Mouse (Mus musculus) CH12.LX (cell line): ENCODE data around the gene Pik3c2g.

Experiments
- CTCF ChIP-seq, 2 experiments: IDR thresholded peaks in 1 of 2; conservative IDR thresholded peaks in 1 of 2; 2 replicates each; pipeline ENCODE4 v1.5.1; 2011 to 2012; ENCODE audit warnings: low read depth in 2 of 2, low read length in 2 of 2, improper control_type of control experiment in 1 of 2, inconsistent platforms in 1 of 2, mild to moderate bottlenecking in 1 of 2, moderate library complexity in 1 of 2
- EP300 ChIP-seq: IDR thresholded peaks from 2 replicates; pipeline ENCODE4 v1.6.1; 2011; ENCODE audit warnings: low read length, improper control_type of control experiment
- MAFK ChIP-seq: IDR thresholded peaks from 2 replicates; pipeline ENCODE4 v1.6.1; 2011; ENCODE audit warnings: low read length, improper control_type of control experiment; ENCODE audit not compliant: insufficient replicate concordance
- NELFE ChIP-seq: IDR thresholded peaks from 2 replicates; pipeline ENCODE4 v1.6.1; 2011; ENCODE audit warnings: low read depth, low read length, improper control_type of control experiment
- ZMIZ1 ChIP-seq: IDR thresholded peaks from 2 replicates; pipeline ENCODE4 v1.6.1; 2012; ENCODE audit warnings: low read depth, mild to moderate bottlenecking, inconsistent platforms, low read length, improper control_type of control experiment

- TF ChIP-seq NELFE: no peak
- TF ChIP-seq EP300: no peak
- no peak for TF ChIP-seq MAFK
- TF ChIP-seq ZMIZ1: no peak
- TF ChIP-seq CTCF (conservative IDR thresholded peaks at IDR 0.05 in 1 of 2, IDR thresholded peaks at IDR 0.05 in 1 of 2; ENCODE audit: low read depth in 2 of 2, low read length in 2 of 2): no peak
Observed at GRCm38 (mm10) chr6:139592081-139592480, 5.1 kb downstream of the Pik3c2g start.
